Mouse (Mus musculus): ENCODE data around the gene Patz1. TPM values are rescaled to one million over a fixed set of nuclear protein-coding genes. Genes with fewer than 3 reads are reported as not detected.

The Patz1 gene
- polyA plus RNA-seq, 1 experiment from 2014 or later: 59.5 TPM

- no peaks in the 10 kb centered on the region for H3K27me3 ChIP-seq
- in situ Hi-C loops (cut with MboI; ENCODE audit: low pct_unique_long_range_greater_than_20kb): no loop called here
- POLR2A ChIA-PET: interaction anchor here (0.8 kb wide), 1 partner anchor 10 kb away, joined by 3 read pairs; the partner anchor contains the start of gene Patz1
- ATAC-seq (no peak), DNase-seq (ENCODE audit: low read depth, low spot score) (no peak)
- CTCF ChIA-PET: no interaction called here
- no peak for TF ChIP-seq CTCF (IDR thresholded peaks at IDR 0.05)
Observed at GRCm38 (mm10) chr11:3278351-3278750, 10.3 kb upstream of the Patz1 start.

- ATAC-seq (no peak), DNase-seq (ENCODE audit: low read depth, low spot score) (no peak)
- no peaks in the 10 kb centered on the region for H3K27me3 ChIP-seq
- TF ChIP-seq CTCF (IDR thresholded peaks at IDR 0.05): no peak
- POLR2A ChIA-PET: interaction anchor here (0.6 to 0.9 kb wide), 2 partner anchors 10 to 11 kb away, joined by 3 read pairs; no protein-coding TSS in a partner anchor
- in situ Hi-C loops (cut with MboI; ENCODE audit: low pct_unique_long_range_greater_than_20kb): no loop called here
- CTCF ChIA-PET: no interaction called here
Observed at GRCm38 (mm10) chr11:3279729-3280128, 8.9 kb upstream of the Patz1 start.

- POLR2A ChIA-PET: no interaction called here
- DNase-seq (ENCODE audit: low read depth, low spot score) (no peak), ATAC-seq (no peak)
- CTCF ChIA-PET: no interaction called here
- no peak for TF ChIP-seq CTCF (IDR thresholded peaks at IDR 0.05)
- H3K27me3 ChIP-seq: no peaks in the 10 kb centered on the region
- in situ Hi-C loops (cut with MboI; ENCODE audit: low pct_unique_long_range_greater_than_20kb): no loop called here
Observed at GRCm38 (mm10) chr11:3282887-3283286, 5.8 kb upstream of the Patz1 start.

- POLR2A ChIA-PET: no interaction called here
- CTCF ChIA-PET: no interaction called here
- ATAC-seq (no peak), DNase-seq (ENCODE audit: low read depth, low spot score) (no peak)
- no peak for TF ChIP-seq CTCF (IDR thresholded peaks at IDR 0.05)
- no peaks in the 10 kb centered on the region for H3K27me3 ChIP-seq
- in situ Hi-C loops (cut with MboI; ENCODE audit: low pct_unique_long_range_greater_than_20kb): no loop called here
Observed at GRCm38 (mm10) chr11:3283645-3284044, 5.0 kb upstream of the Patz1 start.

GRCm38 (mm10) chr11:3285940-3286339 lies 2.7 kb upstream of the Patz1 start:
- no peaks in the 10 kb centered on the region for H3K27me3 ChIP-seq
- ATAC-seq: no peak
- no peak for TF ChIP-seq CTCF (IDR thresholded peaks at IDR 0.05)
- DNase-seq (ENCODE audit: low read depth, low spot score): no peak
- POLR2A ChIA-PET: no interaction called here
- in situ Hi-C loops (cut with MboI; ENCODE audit: low pct_unique_long_range_greater_than_20kb): no loop called here
- CTCF ChIA-PET: interaction anchor here (1.0 kb wide), 1 partner anchor 14 kb away, joined by 3 read pairs; no protein-coding TSS in a partner anchor

- in situ Hi-C loops (cut with MboI; ENCODE audit: low pct_unique_long_range_greater_than_20kb): no loop called here
- no peaks in the 10 kb centered on the region for H3K27me3 ChIP-seq
- ChIA-PET CTCF (interaction anchor here (0.7 to 1.7 kb wide), 3 partner anchors 27 to 96 kb away, joined by 3 to 5 read pairs (median 3); no protein-coding TSS in a partner anchor), POLR2A (interaction anchor here (6.9 kb wide), 1 partner anchor 20 kb away, joined by 63 read pairs; the partner anchor contains the start of gene Drg1)
- ATAC-seq: no peak
- TF ChIP-seq CTCF (IDR thresholded peaks at IDR 0.05): no peak
- no peak for DNase-seq (ENCODE audit: low read depth, low spot score)
Observed at GRCm38 (mm10) chr11:3287131-3287530, 1.5 kb upstream of the Patz1 start.

GRCm38 (mm10) chr11:3287921-3288320 lies 753 bp upstream of the Patz1 start:
- ATAC-seq (no peak), DNase-seq (ENCODE audit: low read depth, low spot score) (no peak)
- in situ Hi-C loops (cut with MboI; ENCODE audit: low pct_unique_long_range_greater_than_20kb): no loop called here
- POLR2A ChIA-PET: interaction anchor here (6.3 to 6.9 kb wide), 2 partner anchors 21 to 25 kb away, joined by 29 to 63 read pairs; partner anchors contain the start of gene Drg1
- no peaks in the 10 kb centered on the region for H3K27me3 ChIP-seq
- CTCF ChIA-PET: interaction anchor here (0.8 to 2.0 kb wide), 3 partner anchors 22 to 59 kb away, joined by 3 to 7 read pairs (median 5); partner anchors contain the start of gene Drg1
- no peak for TF ChIP-seq CTCF (IDR thresholded peaks at IDR 0.05)

GRCm38 (mm10) chr11:3289302-3289802 lies 678 bp downstream of the Patz1 start:
- TF ChIP-seq CTCF (IDR thresholded peaks at IDR 0.05): no peak
- ChIA-PET POLR2A (interaction anchor here (0.6 to 6.9 kb wide), 9 partner anchors 9 to 96 kb away, joined by 3 to 63 read pairs (median 6); partner anchors contain the start of genes Drg1, Eif4enif1 and Sfi1), CTCF (interaction anchor here (1.0 to 2.0 kb wide), 3 partner anchors 12 to 44 kb away, joined by 4 to 7 read pairs (median 4); partner anchors contain the start of gene Drg1)
- no peaks in the 10 kb centered on the region for H3K27me3 ChIP-seq
- in situ Hi-C loops (cut with MboI; ENCODE audit: low pct_unique_long_range_greater_than_20kb): no loop called here
- ATAC-seq: no peak
- no peak for DNase-seq (ENCODE audit: low read depth, low spot score)

- TF ChIP-seq CTCF (IDR thresholded peaks at IDR 0.05): no peak
- ChIA-PET POLR2A (interaction anchor here (0.6 to 6.9 kb wide), 11 partner anchors 10 to 97 kb away, joined by 3 to 63 read pairs (median 6); partner anchors contain the start of genes Drg1 and Sfi1), CTCF (interaction anchor here (0.9 to 2.0 kb wide), 8 partner anchors 9 to 29 kb away, joined by 3 to 7 read pairs (median 4); partner anchors contain the start of gene Drg1)
- no peaks in the 10 kb centered on the region for H3K27me3 ChIP-seq
- in situ Hi-C loops (cut with MboI; ENCODE audit: low pct_unique_long_range_greater_than_20kb): no loop called here
- DNase-seq (ENCODE audit: low read depth, low spot score) (no peak), ATAC-seq (peak; percentile 28)
Observed at GRCm38 (mm10) chr11:3289803-3290639, 1.3 kb downstream of the Patz1 start.

GRCm38 (mm10) chr11:3290640-3291310 lies 2.1 kb downstream of the Patz1 start:
- no peaks in the 10 kb centered on the region for H3K27me3 ChIP-seq
- ATAC-seq: no peak
- ChIA-PET POLR2A (interaction anchor here (0.5 to 6.9 kb wide), 10 partner anchors 11 to 94 kb away, joined by 3 to 63 read pairs (median 3); partner anchors contain the start of gene Drg1), CTCF (interaction anchor here (0.9 to 1.6 kb wide), 6 partner anchors 8 to 30 kb away, joined by 3 to 7 read pairs (median 4); partner anchors contain the start of gene Drg1)
- in situ Hi-C loops (cut with MboI; ENCODE audit: low pct_unique_long_range_greater_than_20kb): no loop called here
- no peak for DNase-seq (ENCODE audit: low read depth, low spot score)
- TF ChIP-seq CTCF (IDR thresholded peaks at IDR 0.05): no peak
